Mouse (Mus musculus) MEL (cell line): ENCODE measurements around the gene Rnaseh1. TPM values are rescaled to one million over a fixed set of nuclear protein-coding genes. Genes with fewer than 3 reads are reported as not detected.

Experiments used
- DNase-seq: peaks from one replicate; pipeline ENCODE4 v3.0.0; 2011; ENCODE audit warnings: low read depth, low spot score
- H3K27ac ChIP-seq: 2 replicates; pipeline ENCODE4 v1.5.1; 2012; ENCODE audit warnings: low read depth, mild to moderate bottlenecking, control low read depth, low read length, moderate library complexity; ENCODE audit not compliant: control insufficient read depth
- H3K27me3 ChIP-seq, 2 experiments: fragments of 150-350 bp in 1 of 2; sonication (generic) in 1 of 2; 2 replicates each; pipeline ENCODE4 v1.6.1; 2012; ENCODE audit warnings: low read length in 2 of 2, mild to moderate bottlenecking in 2 of 2, improper control_type of control experiment in 1 of 2, moderate library complexity in 1 of 2; ENCODE audit not compliant: insufficient read depth in 2 of 2, control insufficient read depth in 1 of 2
- H3K36me3 ChIP-seq, 2 experiments: 2 replicates each; pipeline ENCODE4 v1.6.1; 2012 to 2014; ENCODE audit warnings: low read length in 2 of 2, improper control_type of control experiment in 1 of 2, inconsistent platforms in 1 of 2, mild to moderate bottlenecking in 1 of 2; ENCODE audit not compliant: insufficient read depth in 2 of 2, control insufficient read depth in 1 of 2
- H3K4me1 ChIP-seq, 2 experiments: fragments of 150-350 bp in 1 of 2; sonication (generic) in 1 of 2; 2 replicates each; pipeline ENCODE4 v1.6.1; 2012; ENCODE audit warnings: low read length in 2 of 2, improper control_type of control experiment in 1 of 2, mild to moderate bottlenecking in 1 of 2; ENCODE audit not compliant: insufficient read depth in 2 of 2, control insufficient read depth in 1 of 2
- H3K4me3 ChIP-seq, 2 experiments: fragments of 150-350 bp in 1 of 2; sonication (generic) in 1 of 2; 2 replicates each; pipeline ENCODE4 v1.5.1; 2012; ENCODE audit warnings: low read depth in 2 of 2, low read length in 2 of 2, mild to moderate bottlenecking in 2 of 2, moderate library complexity in 2 of 2, control low read depth in 1 of 2, improper control_type of control experiment in 1 of 2; ENCODE audit not compliant: control insufficient read depth in 1 of 2, insufficient read depth in 1 of 2
- H3K79me2 ChIP-seq: 2 replicates; pipeline ENCODE4 v1.6.1; 2012; ENCODE audit warnings: mild to moderate bottlenecking, low read length, moderate library complexity; ENCODE audit not compliant: control insufficient read depth, poor library complexity, insufficient read depth
- H3K9ac ChIP-seq: 2 replicates; pipeline ENCODE4 v1.6.1; 2012; ENCODE audit warnings: low read depth, mild to moderate bottlenecking, control low read depth, low read length, moderate library complexity; ENCODE audit not compliant: control insufficient read depth, poor library complexity, severe bottlenecking
- H3K9me3 ChIP-seq: fragments of 150-350 bp; sonication (generic); replicated peaks from 2 replicates; pipeline ENCODE4 v1.6.1; 2012; ENCODE audit warnings: mild to moderate bottlenecking, low read length, improper control_type of control experiment, moderate library complexity; ENCODE audit not compliant: insufficient read depth
- BHLHE40 ChIP-seq: IDR thresholded peaks from 2 replicates; pipeline ENCODE4 v1.6.1; 2012; ENCODE audit warnings: low read depth, mild to moderate bottlenecking, inconsistent platforms, low read length, improper control_type of control experiment, borderline replicate concordance
- CTCF ChIP-seq, 3 experiments: IDR thresholded peaks in 2 of 3; conservative IDR thresholded peaks in 1 of 3; 2 replicates each; pipeline ENCODE4 v1.5.1; 2011 to 2012; ENCODE audit warnings: low read length in 3 of 3, low read depth in 2 of 3, mild to moderate bottlenecking in 2 of 3, improper control_type of control experiment in 1 of 3, inconsistent platforms in 1 of 3, mixed read lengths in 1 of 3, moderate library complexity in 1 of 3; ENCODE audit not compliant: control insufficient read depth in 1 of 3, insufficient read depth in 1 of 3, poor library complexity in 1 of 3, severe bottlenecking in 1 of 3
- E2F4 ChIP-seq: IDR thresholded peaks from 2 replicates; pipeline ENCODE4 v1.6.1; 2011; ENCODE audit warnings: low read depth, low read length, improper control_type of control experiment, borderline replicate concordance
- EP300 ChIP-seq, 2 experiments: IDR thresholded peaks; 2 replicates each; pipeline ENCODE4 v1.6.1; 2011; ENCODE audit warnings: improper control_type of control experiment in 2 of 2, low read length in 2 of 2, low read depth in 1 of 2, mild to moderate bottlenecking in 1 of 2
- ETS1 ChIP-seq: IDR thresholded peaks from 2 replicates; pipeline ENCODE4 v1.6.1; 2012; ENCODE audit warnings: low read depth, mild to moderate bottlenecking, inconsistent platforms, low read length, improper control_type of control experiment, moderate library complexity
- MAZ ChIP-seq: IDR thresholded peaks from 2 replicates; pipeline ENCODE4 v1.6.1; 2012; ENCODE audit warnings: low read depth, mild to moderate bottlenecking, inconsistent platforms, low read length, improper control_type of control experiment
- MEF2A ChIP-seq: IDR thresholded peaks from 2 replicates; pipeline ENCODE4 v1.6.1; 2014; ENCODE audit warnings: low read depth, mild to moderate bottlenecking, inconsistent platforms, low read length, improper control_type of control experiment; ENCODE audit not compliant: poor library complexity, insufficient replicate concordance, severe bottlenecking; ENCODE audit errors: extremely low read depth
- MXI1 ChIP-seq: IDR thresholded peaks from 2 replicates; pipeline ENCODE4 v1.6.1; 2011; ENCODE audit warnings: mild to moderate bottlenecking, low read depth, low read length, improper control_type of control experiment
- MYC ChIP-seq: IDR thresholded peaks from 2 replicates; pipeline ENCODE4 v1.6.1; 2011; ENCODE audit warnings: low read depth, mild to moderate bottlenecking, low read length, improper control_type of control experiment, moderate library complexity
- NRF1 ChIP-seq: IDR thresholded peaks from 2 replicates; pipeline ENCODE4 v1.6.1; 2014; ENCODE audit warnings: low read depth, mild to moderate bottlenecking, inconsistent platforms, low read length, improper control_type of control experiment, moderate library complexity; ENCODE audit not compliant: poor library complexity, insufficient read depth, severe bottlenecking
- POLR2AphosphoS5 ChIP-seq: IDR thresholded peaks from 2 replicates; pipeline ENCODE4 v1.6.1; 2012; ENCODE audit warnings: low read depth, borderline replicate concordance, mild to moderate bottlenecking, inconsistent platforms, low read length, moderate library complexity, mixed read lengths
- RAD21 ChIP-seq: IDR thresholded peaks from 2 replicates; pipeline ENCODE4 v1.6.1; 2011; ENCODE audit warnings: mild to moderate bottlenecking, low read depth, low read length, improper control_type of control experiment
- SIN3A ChIP-seq: IDR thresholded peaks from 2 replicates; pipeline ENCODE4 v1.6.1; 2012; ENCODE audit warnings: low read length, improper control_type of control experiment, inconsistent platforms
- SMC3 ChIP-seq: IDR thresholded peaks from 2 replicates; pipeline ENCODE4 v1.6.1; 2011; ENCODE audit warnings: low read depth, low read length, improper control_type of control experiment
- ZC3H11A ChIP-seq: IDR thresholded peaks from 2 replicates; pipeline ENCODE4 v1.6.1; 2012; ENCODE audit warnings: low read depth, mild to moderate bottlenecking, inconsistent platforms, low read length, improper control_type of control experiment
- ZKSCAN1 ChIP-seq: IDR thresholded peaks from 2 replicates; pipeline ENCODE4 v1.6.1; 2012; ENCODE audit warnings: low read depth, mild to moderate bottlenecking, inconsistent platforms, low read length, improper control_type of control experiment, moderate library complexity
- polyA plus RNA-seq, 2 experiments: library from polyadenylated mRNA; stranded (reverse) in 1 of 2; unstranded in 1 of 2; fragments of >175 nt in 1 of 2; fragments of >200 nt in 1 of 2; gene quantifications; 2 replicates each; pipeline versions ENCODE4 v1.2.1 to v1.2.4; 2012; ENCODE audit warnings: low replicate concordance in 2 of 2, low read depth in 1 of 2; ENCODE audit not compliant: insufficient read length in 2 of 2, insufficient read depth in 1 of 2, missing spikeins in 1 of 2
- total RNA-seq: library from RNA; depleted of rRNA; stranded (reverse); fragments of 300-350 nt; gene quantifications from 2 replicates; pipeline ENCODE4 v1.2.3, GENCODE M21; 2012

The Rnaseh1 gene
- total and polyA plus RNA-seq, 3 experiments: 36.5 to 47.9 TPM; not detected in 1

GRCm38 (mm10) chr12:28699086-28699485 lies 49.7 kb downstream of the Rnaseh1 start:
- Histone ChIP-seq H3K36me3 (peaks cover 0 to 2% of the 10 kb centered on the region in 2 experiments; a peak in 1 of 4 replicates), H3K79me2 (no peaks in the 10 kb centered on the region), H3K9ac (no peak overlapping the region), H3K27me3 (no peaks in the 10 kb centered on the region), H3K4me1 (no peaks in the 10 kb centered on the region), H3K9me3 (no peaks in the 10 kb centered on the region), H3K4me3 (no peak overlapping the region), H3K27ac (no peak overlapping the region)
- no peak for DNase-seq
- TF ChIP-seq ZKSCAN1 (no peak), MEF2A (no peak), MYC (no peak), ZC3H11A (no peak), E2F4 (no peak), ETS1 (no peak), MXI1 (no peak), MAZ (no peak), POLR2AphosphoS5 (no peak), SIN3A (no peak), NRF1 (no peak), BHLHE40 (no peak), RAD21 (no peak)

GRCm38 (mm10) chr12:28699656-28700055 lies 50.3 kb downstream of the Rnaseh1 start:
- no peaks in the 10 kb centered on the region for H3K4me1 ChIP-seq
- H3K27me3 ChIP-seq: no peaks in the 10 kb centered on the region
- peaks cover 0 to 2% of the 10 kb centered on the region in 2 experiments; a peak in 1 of 4 replicates for H3K36me3 ChIP-seq
- no peaks in the 10 kb centered on the region for H3K9me3 ChIP-seq
- no peak overlapping the region for H3K9ac ChIP-seq
- H3K4me3 ChIP-seq: no peak overlapping the region
- TF ChIP-seq MXI1 (no peak), ZC3H11A (peak; percentile 66), CTCF (IDR thresholded peaks at IDR 0.05 in 2 of 3, conservative IDR thresholded peaks at IDR 0.05 in 1 of 3; ENCODE audit: control insufficient read depth in 1 of 3, insufficient read depth in 1 of 3, low read depth in 2 of 3, low read length in 3 of 3, poor library complexity in 1 of 3, severe bottlenecking in 1 of 3) (peak; percentile 72 to 95 (median 86)), MYC (peak; percentile 71; the same call in 1 of the 2 replicates), MAZ (no peak), RAD21 (peak; percentile 82), EP300 (IDR thresholded peaks at IDR 0.05; ENCODE audit: low read depth in 1 of 2, low read length in 2 of 2) (no peak), SMC3 (peak; percentile 87)
- H3K27ac ChIP-seq: no peak overlapping the region
- no peaks in the 10 kb centered on the region for H3K79me2 ChIP-seq
- peak; percentile 73 for DNase-seq
